Mouse (Mus musculus): ENCODE results near the gene Sugp1.
A peak's percentile ranks its signal among the peaks of the same experiment; 100 is the strongest.

Gene Sugp1

GRCm38 (mm10) chr8:70112401-70113016 is 69.9 kb downstream of the Sugp1 start:
- DNase-seq: peak; percentile 19 to 20

GRCm38 (mm10) chr8:70114488-70114887 is 71.9 kb downstream of the Sugp1 start:
- no peak for DNase-seq

- DNase-seq: no peak
These were observed 72.3 kb downstream of the Sugp1 start for GRCm38 (mm10) chr8:70114892-70115291.

GRCm38 (mm10) chr8:70117611-70118010 is 75.0 kb downstream of the Sugp1 start:
- DNase-seq: peak; percentile 75 to 77

- DNase-seq: no peak
These were observed 76.4 kb downstream of the Sugp1 start for GRCm38 (mm10) chr8:70118726-70119700.

- peak; percentile 86 to 90 for DNase-seq
These were observed 78.1 kb downstream of the Sugp1 start, which contains the start of gene Ncan for GRCm38 (mm10) chr8:70120667-70121066. Gene Ncan, minus strand, starts transcription at chr8:70120873.
